Mouse (Mus musculus) ES-Bruce4 (cell line): ENCODE data around the gene Far1.

ENCODE experiments used
- CTCF ChIP-seq: IDR thresholded peaks from one replicate; pipeline ENCODE4 v1.8.1; 2011; ENCODE audit warnings: low read depth, low read length
- EP300 ChIP-seq: IDR thresholded peaks from 2 replicates; pipeline ENCODE4 v1.6.1; 2011; ENCODE audit warnings: low read depth, low read length; ENCODE audit not compliant: insufficient read depth

DNA sequence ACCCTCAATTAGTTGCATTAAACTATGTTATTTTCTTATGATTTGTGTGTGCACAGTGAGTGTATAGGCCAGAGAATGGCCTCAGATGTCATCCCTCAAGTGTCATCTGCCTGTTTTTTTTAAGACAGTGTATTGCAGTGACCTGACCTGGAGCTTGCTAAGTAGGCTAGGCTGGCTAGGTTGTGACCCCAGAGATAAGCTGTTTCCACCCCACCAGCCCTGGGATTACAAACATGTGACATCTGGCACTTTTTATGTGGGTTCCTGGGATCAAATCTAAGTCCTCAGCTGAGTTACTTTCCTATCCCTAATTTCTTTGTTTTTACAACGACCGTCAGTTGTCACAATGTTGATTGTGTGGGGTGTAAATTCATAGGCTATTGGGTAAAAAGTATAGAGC, 17.8 kb upstream of the Far1 start:
- TF ChIP-seq EP300 (no peak), CTCF (no peak)
